Mouse (Mus musculus) intestine, embryonic 14.5 days (tissue): ENCODE results near the gene Adipor1. TPM values are rescaled to one million over a fixed set of nuclear protein-coding genes. Genes with fewer than 3 reads are reported as not detected.
A peak's percentile ranks its signal among the peaks of the same experiment; 100 is the strongest.

Experiments
- ATAC-seq: fragments of 200-750 bp; cut with Nextera tagmentation; replicated peaks from 2 replicates; pipeline ENCODE4 v1.8.0; 2017; ENCODE audit warnings: low read depth, moderate number of reproducible peaks, moderate TSS enrichment, moderate library complexity; ENCODE audit not compliant: low FRiP score, low TSS enrichment
- DNase-seq: peaks from one replicate; pipeline ENCODE4 v3.0.0-alpha.2; 2018; ENCODE audit warnings: low spot score
- H3K27ac ChIP-seq: fragments of 300-500 bp; sonication (generic); 2 replicates; pipeline ENCODE4 v1.5.1; 2014; ENCODE audit warnings: low read depth, mild to moderate bottlenecking, control low read depth
- H3K27me3 ChIP-seq: fragments of 300-500 bp; sonication (generic); replicated peaks from 2 replicates; pipeline ENCODE4 v1.6.1; 2014; ENCODE audit warnings: low read length, control low read depth; ENCODE audit not compliant: control insufficient read depth, insufficient read depth
- H3K36me3 ChIP-seq: fragments of 300-500 bp; sonication (generic); 2 replicates; pipeline ENCODE4 v1.6.1; 2014; ENCODE audit warnings: low read length, control low read depth; ENCODE audit not compliant: control insufficient read depth, insufficient read depth
- H3K4me1 ChIP-seq: fragments of 300-500 bp; sonication (generic); replicated peaks from 2 replicates; pipeline ENCODE4 v1.6.1; 2014; ENCODE audit warnings: low read length, control low read depth, mixed read lengths; ENCODE audit not compliant: control insufficient read depth, insufficient read depth
- H3K4me2 ChIP-seq: fragments of 300-500 bp; sonication (generic); 2 replicates; pipeline ENCODE4 v1.6.1; 2014; ENCODE audit warnings: low read length
- H3K4me3 ChIP-seq: fragments of 300-500 bp; sonication (generic); 2 replicates; pipeline ENCODE4 v1.5.1; 2014; ENCODE audit warnings: low read depth, low read length, control low read depth, mixed read lengths
- H3K9ac ChIP-seq: fragments of 300-500 bp; sonication (generic); 2 replicates; pipeline ENCODE4 v1.6.1; 2014; ENCODE audit warnings: mild to moderate bottlenecking, low read length
- H3K9me3 ChIP-seq: fragments of 300-500 bp; sonication (generic); 2 replicates; pipeline ENCODE4 v1.6.1; 2016; ENCODE audit warnings: low read length, control low read depth; ENCODE audit not compliant: control insufficient read depth
- WGBS: fragments of 180-500 bp; shearing (Covaris S2); extraction: QIAGEN DNeasy Blood & Tissue Kit; methylation state at CpG from one replicate; pipeline ENCODE4 v1.1.7; 2014; 5-methylcytosine and 5-hydroxymethylcytosine counted together
- polyA plus RNA-seq: library from polyadenylated mRNA; unstranded; fragments of >200 nt; fragmentation: Nextera tagmentation; extraction: Ambion mirVana; gene quantifications from 2 replicates; pipeline ENCODE4 v1.2.1, GENCODE M21; 2014

Adipor1 gene
- 80.1 and 80.6 TPM in 2 replicates for polyA plus RNA-seq

DNA sequence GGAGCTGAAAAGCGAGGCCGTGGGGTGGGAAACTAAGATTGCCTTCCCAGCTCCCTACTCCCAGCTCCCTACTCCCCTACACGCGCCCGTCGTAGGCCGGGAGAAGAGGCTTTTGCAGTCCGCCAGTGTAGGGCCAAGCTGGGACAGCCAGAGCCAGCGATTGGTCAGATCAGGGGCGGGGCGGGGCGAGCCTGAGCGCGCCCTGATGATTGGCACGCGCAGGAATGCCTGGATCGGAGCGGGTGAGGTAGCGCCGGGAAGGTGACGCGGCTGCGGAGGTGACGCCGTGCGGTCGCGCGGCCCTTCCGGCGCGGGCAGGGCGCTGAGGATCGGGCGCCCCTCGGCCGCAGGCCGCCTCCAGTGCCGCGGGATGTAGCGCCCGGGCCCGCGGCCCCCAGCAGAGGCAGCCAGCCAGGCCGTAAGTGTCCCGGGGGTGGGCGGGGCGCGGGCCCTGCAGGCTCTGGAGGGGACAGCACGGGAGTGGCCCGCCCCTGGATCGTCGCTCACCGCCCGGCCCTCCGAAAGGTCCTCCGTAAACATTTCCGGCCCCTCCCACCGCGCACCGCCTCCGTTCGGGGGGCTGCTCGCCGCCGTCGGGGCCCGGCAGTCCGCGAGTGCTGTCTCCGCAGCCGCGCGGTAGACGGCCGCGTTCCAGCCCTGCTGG, at the start of gene Adipor1:
Gene Adipor1, plus strand, starts transcription at position 211 of the 664 bp plus-strand sequence.
- DNase-seq (peak; percentile 92), ATAC-seq (peak; percentile 100)
- Histone ChIP-seq H3K4me2 (peak within 1 kb of the TSS; percentile 88), H3K27me3 (no peaks in the 10 kb centered on the region), H3K4me3 (peak within 1 kb of the TSS; percentile 93), H3K4me1 (peaks cover 42% of the 10 kb centered on the region), H3K27ac (peak within 1 kb of the TSS; percentile 94), H3K9me3 (no peaks in the 10 kb centered on the region), H3K9ac (peak within 1 kb of the TSS; percentile 90), H3K36me3 (peaks cover 14% of the 10 kb centered on the region)
- under 1% methylated on average over 49 of the region's 77 CpGs for WGBS

DNA sequence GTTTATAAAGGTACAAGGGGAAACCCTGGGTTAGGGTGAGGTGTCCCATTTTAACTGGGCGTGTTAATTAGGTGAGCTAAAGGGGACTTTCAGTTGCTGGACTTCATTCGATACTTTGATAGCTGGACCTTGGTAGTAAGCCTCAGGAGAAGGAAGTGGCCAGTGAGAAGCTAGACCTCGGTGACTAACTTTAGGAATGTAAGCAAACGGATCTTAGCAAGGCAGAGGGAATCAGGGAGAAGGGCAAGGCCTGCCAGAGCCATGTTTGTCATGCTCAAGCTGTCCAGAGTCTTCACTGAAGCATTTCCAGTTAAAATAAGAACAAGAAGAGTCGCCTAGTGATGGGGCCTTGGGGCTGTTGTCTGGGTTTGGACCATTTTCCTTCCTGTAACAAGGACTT, 49.7 kb upstream of the Adipor1 start:
- H3K4me2 ChIP-seq: no peak overlapping the region
- H3K27ac ChIP-seq: no peak overlapping the region
- H3K36me3 ChIP-seq: peaks cover 2% of the 10 kb centered on the region; the same call in 1 of the 2 replicates
- 58% methylated on average over 5 of the region's 5 CpGs for WGBS
- no peak overlapping the region for H3K4me3 ChIP-seq
- peaks cover 6% of the 10 kb centered on the region for H3K4me1 ChIP-seq
- no peak overlapping the region for H3K9ac ChIP-seq
- H3K9me3 ChIP-seq: peaks cover 2% of the 10 kb centered on the region; the same call in 1 of the 2 replicates
- ATAC-seq: no peak
- no peak for DNase-seq
- no peaks in the 10 kb centered on the region for H3K27me3 ChIP-seq

DNA sequence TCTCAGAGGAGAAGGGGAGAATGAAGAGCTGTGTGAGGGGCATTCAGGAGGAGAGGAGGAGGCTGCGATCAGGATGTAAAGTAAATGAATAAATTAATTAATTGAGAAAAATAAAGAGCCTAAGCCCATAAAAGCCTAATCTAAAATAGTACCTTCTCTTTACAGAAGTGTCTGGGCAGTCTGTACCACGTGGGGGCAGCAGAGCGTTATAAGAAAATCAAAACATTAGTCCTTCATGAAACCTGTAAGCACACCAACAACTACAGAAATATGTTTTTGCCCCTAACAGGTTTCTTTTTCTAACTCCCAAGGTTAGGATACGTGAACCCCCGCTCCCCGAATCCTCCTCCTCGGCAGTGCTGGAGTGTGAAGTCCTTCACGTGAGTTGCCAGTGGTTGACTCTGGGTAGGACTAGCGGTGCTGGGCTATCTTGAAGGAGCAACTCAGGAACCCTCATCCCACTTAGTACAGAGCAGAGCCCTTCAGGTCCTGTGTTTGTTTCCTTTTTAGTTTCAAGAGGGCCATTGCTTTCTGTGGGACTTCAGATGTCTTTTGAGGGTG, 46.3 kb upstream of the Adipor1 start:
- Histone ChIP-seq H3K36me3 (no peaks in the 10 kb centered on the region), H3K4me2 (no peak overlapping the region), H3K27ac (no peak overlapping the region), H3K4me1 (no peaks in the 10 kb centered on the region), H3K9me3 (peaks cover 4% of the 10 kb centered on the region; the same call in 1 of the 2 replicates), H3K9ac (no peak overlapping the region), H3K27me3 (no peaks in the 10 kb centered on the region), H3K4me3 (no peak overlapping the region)
- DNase-seq: peak; percentile 78
- ATAC-seq: no peak
- WGBS: 53% methylated on average over 9 of the region's 9 CpGs

DNA sequence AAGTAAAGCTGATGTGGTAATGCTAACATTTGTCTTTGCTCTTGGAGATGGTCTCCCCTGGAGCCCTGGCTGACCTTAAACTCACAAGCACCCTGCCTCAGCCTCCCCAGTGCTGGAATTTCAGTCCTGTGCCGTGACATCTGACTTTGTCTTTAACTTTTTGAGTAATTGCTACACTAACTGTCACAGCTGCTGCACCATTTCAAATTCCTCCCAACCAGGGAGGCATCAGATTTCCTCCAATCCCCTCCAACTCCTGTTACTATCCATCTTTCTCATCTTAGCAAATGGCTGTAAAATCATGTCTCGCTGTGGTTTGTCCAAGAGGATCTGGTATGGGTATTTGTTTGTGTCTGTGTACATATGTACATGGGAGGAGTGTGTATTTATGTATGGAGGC, 41.1 kb upstream of the Adipor1 start:
- 75% methylated on average over 2 of the region's 2 CpGs for WGBS
- no peak overlapping the region for H3K27ac ChIP-seq
- H3K27me3 ChIP-seq: no peaks in the 10 kb centered on the region
- ATAC-seq (no peak), DNase-seq (no peak)
- H3K4me2 ChIP-seq: no peak overlapping the region
- H3K4me3 ChIP-seq: no peak overlapping the region
- H3K9me3 ChIP-seq: peaks cover 4% of the 10 kb centered on the region; the same call in 1 of the 2 replicates
- H3K4me1 ChIP-seq: no peaks in the 10 kb centered on the region
- H3K9ac ChIP-seq: no peak overlapping the region
- H3K36me3 ChIP-seq: no peaks in the 10 kb centered on the region

DNA sequence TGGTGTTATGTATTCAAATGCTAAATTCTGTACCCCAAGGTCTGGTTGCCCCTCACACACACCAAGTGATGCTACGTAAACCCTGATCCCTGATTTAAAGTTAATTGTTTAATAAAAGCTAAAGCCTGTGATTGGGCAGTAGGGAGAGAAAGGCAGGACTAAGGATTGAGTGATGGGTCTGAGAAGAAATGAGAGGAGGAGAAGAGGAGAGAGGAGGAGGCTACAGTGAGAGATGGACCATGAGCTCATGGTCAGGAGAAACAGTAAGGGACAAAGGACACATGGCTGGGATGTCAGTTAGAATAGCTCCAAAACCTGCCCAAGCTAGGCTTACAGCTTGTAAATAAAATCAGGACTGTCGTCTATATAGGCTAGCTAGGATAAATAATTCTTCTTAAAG, 34.1 kb upstream of the Adipor1 start:
- no peaks in the 10 kb centered on the region for H3K27me3 ChIP-seq
- no peaks in the 10 kb centered on the region for H3K36me3 ChIP-seq
- ATAC-seq (no peak), DNase-seq (no peak)
- H3K4me3 ChIP-seq: no peak overlapping the region
- no peak overlapping the region for H3K9ac ChIP-seq
- no peaks in the 10 kb centered on the region for H3K9me3 ChIP-seq
- WGBS: 69% methylated on average over 2 of the region's 2 CpGs
- no peak overlapping the region for H3K27ac ChIP-seq
- H3K4me2 ChIP-seq: no peak overlapping the region; the same call in 1 of the 2 replicates
- H3K4me1 ChIP-seq: no peaks in the 10 kb centered on the region; the same call in 1 of the 2 replicates

DNA sequence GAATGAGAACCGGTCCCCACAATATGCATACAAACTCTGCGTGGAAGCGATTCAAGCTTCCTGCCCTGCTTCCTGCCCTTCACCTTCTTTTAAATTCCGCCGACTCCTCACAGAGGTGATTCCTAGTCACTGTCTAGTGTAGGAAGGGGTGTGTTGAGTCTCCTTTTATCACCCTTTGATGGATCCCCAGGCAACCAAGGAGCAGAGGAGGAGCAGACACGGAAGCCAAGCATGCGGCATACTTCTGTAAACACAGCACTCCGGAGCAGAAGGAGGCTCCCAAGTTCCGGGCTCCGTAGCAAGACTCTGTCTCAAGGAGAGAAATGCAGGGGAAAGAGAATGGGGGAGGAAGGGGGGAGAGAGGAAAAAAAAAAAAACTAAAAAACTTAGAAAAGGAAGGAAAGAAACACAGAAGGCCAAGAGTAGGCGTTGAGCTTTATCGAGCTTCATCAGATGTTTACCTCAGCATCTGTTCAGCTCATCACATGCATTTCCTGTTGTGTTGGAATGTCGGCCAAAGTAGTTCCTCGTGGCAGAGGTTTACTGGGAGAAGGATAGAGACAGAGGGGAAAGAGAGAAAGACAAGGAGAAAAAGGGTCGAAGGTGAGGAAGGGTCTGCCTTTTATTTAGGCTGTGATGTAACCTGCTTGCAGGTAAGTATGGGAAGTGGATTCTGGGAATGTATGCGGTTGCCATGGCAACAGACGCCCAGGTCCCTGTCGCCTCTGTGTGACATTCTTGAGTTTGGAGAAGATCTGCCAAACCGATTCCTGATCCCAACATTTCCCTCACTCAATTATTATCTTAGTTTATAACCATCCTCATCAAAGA, 33.2 kb upstream of the Adipor1 start:
- no peaks in the 10 kb centered on the region for H3K36me3 ChIP-seq
- peak overlapping the region; percentile 62 for H3K4me2 ChIP-seq
- WGBS: 4% methylated on average over 19 of the region's 19 CpGs
- peak overlapping the region; percentile 45 for H3K9ac ChIP-seq
- no peaks in the 10 kb centered on the region for H3K9me3 ChIP-seq
- H3K27me3 ChIP-seq: no peaks in the 10 kb centered on the region
- ATAC-seq (no peak), DNase-seq (peak; percentile 63)
- H3K27ac ChIP-seq: 0 out of 2 replicates have a peak overlapping the region, but pooled peaks have one; percentile 43
- no peaks in the 10 kb centered on the region; the same call in 1 of the 2 replicates for H3K4me1 ChIP-seq
- H3K4me3 ChIP-seq: peak overlapping the region; percentile 20

DNA sequence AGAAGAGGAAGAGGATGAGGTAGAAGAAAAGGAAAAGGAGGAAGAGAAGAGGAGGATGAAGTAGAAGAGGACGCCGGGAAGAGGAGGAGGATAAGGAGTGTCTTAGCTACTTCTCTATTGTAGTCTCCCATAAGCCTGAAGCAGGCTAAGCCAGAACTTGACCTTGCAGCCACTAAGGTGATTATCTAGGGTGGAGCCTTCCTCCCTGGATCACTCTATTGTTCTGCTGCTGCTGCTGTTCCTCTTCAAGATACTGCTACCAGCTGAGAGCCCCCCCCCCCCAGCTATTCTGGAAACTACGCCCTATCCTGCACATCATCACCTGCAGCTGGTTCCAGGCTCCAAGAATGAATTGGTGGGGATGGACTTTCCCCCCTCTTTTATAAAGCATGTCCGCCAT, 30.6 kb upstream of the Adipor1 start:
- Histone ChIP-seq H3K9me3 (no peaks in the 10 kb centered on the region), H3K36me3 (no peaks in the 10 kb centered on the region), H3K4me1 (no peaks in the 10 kb centered on the region; the same call in 1 of the 2 replicates), H3K4me3 (no peak overlapping the region), H3K4me2 (no peak overlapping the region), H3K27ac (no peak overlapping the region), H3K27me3 (no peaks in the 10 kb centered on the region), H3K9ac (no peak overlapping the region)
- ATAC-seq (no peak), DNase-seq (no peak)
- WGBS: 77% methylated on average over 4 of the region's 4 CpGs

DNA sequence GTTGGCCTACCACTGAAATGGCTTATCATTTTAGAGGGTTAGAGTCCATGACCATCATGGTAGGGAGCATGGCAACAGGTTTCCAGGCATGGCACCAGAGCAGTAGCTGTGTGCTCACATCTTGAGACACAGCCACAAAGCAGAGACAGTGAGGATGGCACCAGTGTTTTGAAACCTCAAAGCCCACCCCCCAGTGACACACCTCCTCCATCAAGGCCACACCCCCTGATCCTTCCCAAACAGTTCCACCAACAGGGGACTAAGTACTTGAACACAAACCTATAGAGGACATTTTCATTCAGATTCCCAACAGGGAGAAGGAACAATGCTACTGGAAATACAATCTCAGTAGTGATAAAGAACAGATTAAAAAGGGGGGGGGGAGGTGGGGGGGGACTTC, 30.0 kb upstream of the Adipor1 start:
- no peak overlapping the region for H3K4me3 ChIP-seq
- DNase-seq (no peak), ATAC-seq (no peak)
- H3K4me2 ChIP-seq: no peak overlapping the region
- H3K9ac ChIP-seq: no peak overlapping the region
- no peaks in the 10 kb centered on the region for H3K27me3 ChIP-seq
- H3K9me3 ChIP-seq: no peaks in the 10 kb centered on the region
- H3K27ac ChIP-seq: no peak overlapping the region
- H3K4me1 ChIP-seq: no peaks in the 10 kb centered on the region; the same call in 1 of the 2 replicates
- H3K36me3 ChIP-seq: no peaks in the 10 kb centered on the region
